Mouse (Mus musculus): ENCODE data around the gene Rgs7. TPM values are rescaled to one million over a fixed set of nuclear protein-coding genes. Genes with fewer than 3 reads are reported as not detected.

The Rgs7 gene
- 4.9 and 6.0 TPM in 2 replicates for polyA plus RNA-seq (2014; fragmentation: Nextera tagmentation; extraction: Ambion mirVana)

- H3K4me3 ChIP-seq (ENCODE audit: low read depth, low read length) = peak within 1 kb of the TSS; percentile 68
- no peaks in the 10 kb centered on the region for H3K9me3 ChIP-seq (ENCODE audit: control insufficient read depth, low read length)
- H3K9ac ChIP-seq (ENCODE audit: low read length) = peak within 1 kb of the TSS; percentile 73
- H3K4me2 ChIP-seq = peak within 1 kb of the TSS; percentile 92
- WGBS = under 1% methylated on average over 53 of the region's 82 CpGs
- H3K36me3 ChIP-seq (ENCODE audit: control insufficient read depth, insufficient read depth, low read length) = no peaks in the 10 kb centered on the region
- H3K4me1 ChIP-seq (ENCODE audit: control insufficient read depth, insufficient read depth, low read length) = peaks cover 5% of the 10 kb centered on the region; the same call in 1 of the 2 replicates
- ATAC-seq (ENCODE audit: low FRiP score) = peak; percentile 95
- DNase-seq (ENCODE audit: low spot score, missing footprints) = peak; percentile 96
- H3K27ac ChIP-seq (ENCODE audit: low read depth, low read length) = peak within 1 kb of the TSS; percentile 48; the same call in 1 of the 2 replicates
- peaks cover 2% of the 10 kb centered on the region; the same call in 1 of the 2 replicates for H3K27me3 ChIP-seq (ENCODE audit: control insufficient read depth, insufficient read depth, low read length)
Measured at GRCm38 (mm10) chr1:175491861-175492682, at the start of gene Rgs7. Rgs7 (minus strand) TSS chr1:175492500.

GRCm38 (mm10) chr1:175540700-175541099 is 48.4 kb upstream of the Rgs7 start:
- no peak for ATAC-seq (ENCODE audit: low FRiP score)
- Histone ChIP-seq H3K4me2 (no peak overlapping the region), H3K9ac (ENCODE audit: low read length) (no peak overlapping the region), H3K9me3 (ENCODE audit: control insufficient read depth, low read length) (no peaks in the 10 kb centered on the region; the same call in 1 of the 2 replicates), H3K27me3 (ENCODE audit: control insufficient read depth, insufficient read depth, low read length) (no peaks in the 10 kb centered on the region), H3K36me3 (ENCODE audit: control insufficient read depth, insufficient read depth, low read length) (no peaks in the 10 kb centered on the region), H3K4me1 (ENCODE audit: control insufficient read depth, insufficient read depth, low read length) (no peaks in the 10 kb centered on the region), H3K27ac (ENCODE audit: low read depth, low read length) (no peak overlapping the region), H3K4me3 (ENCODE audit: low read depth, low read length) (no peak overlapping the region)
- 87% methylated on average over 5 of the region's 5 CpGs for WGBS
- DNase-seq (ENCODE audit: low spot score, missing footprints) = no peak

GRCm38 (mm10) chr1:175537321-175537720 is 45.0 kb upstream of the Rgs7 start:
- Histone ChIP-seq H3K9me3 (ENCODE audit: control insufficient read depth, low read length) (no peaks in the 10 kb centered on the region), H3K27me3 (ENCODE audit: control insufficient read depth, insufficient read depth, low read length) (no peaks in the 10 kb centered on the region), H3K4me2 (no peak overlapping the region), H3K9ac (ENCODE audit: low read length) (no peak overlapping the region), H3K27ac (ENCODE audit: low read depth, low read length) (no peak overlapping the region), H3K4me3 (ENCODE audit: low read depth, low read length) (no peak overlapping the region), H3K4me1 (ENCODE audit: control insufficient read depth, insufficient read depth, low read length) (no peaks in the 10 kb centered on the region), H3K36me3 (ENCODE audit: control insufficient read depth, insufficient read depth, low read length) (no peaks in the 10 kb centered on the region)
- ATAC-seq (ENCODE audit: low FRiP score) (no peak), DNase-seq (ENCODE audit: low spot score, missing footprints) (no peak)
- 84% methylated on average over 1 of the region's 1 CpGs for WGBS

- WGBS = 72% methylated on average over 1 of the region's 1 CpGs
- H3K27me3 ChIP-seq (ENCODE audit: control insufficient read depth, insufficient read depth, low read length) = no peaks in the 10 kb centered on the region
- DNase-seq (ENCODE audit: low spot score, missing footprints) (no peak), ATAC-seq (ENCODE audit: low FRiP score) (no peak)
- H3K4me1 ChIP-seq (ENCODE audit: control insufficient read depth, insufficient read depth, low read length) = no peaks in the 10 kb centered on the region
- no peak overlapping the region for H3K9ac ChIP-seq (ENCODE audit: low read length)
- no peak overlapping the region for H3K4me2 ChIP-seq
- no peak overlapping the region for H3K27ac ChIP-seq (ENCODE audit: low read depth, low read length)
- no peaks in the 10 kb centered on the region for H3K9me3 ChIP-seq (ENCODE audit: control insufficient read depth, low read length)
- H3K4me3 ChIP-seq (ENCODE audit: low read depth, low read length) = no peak overlapping the region
- no peaks in the 10 kb centered on the region for H3K36me3 ChIP-seq (ENCODE audit: control insufficient read depth, insufficient read depth, low read length)
Measured at GRCm38 (mm10) chr1:175529858-175530257, 37.6 kb upstream of the Rgs7 start.

- DNase-seq (ENCODE audit: low spot score, missing footprints) (no peak), ATAC-seq (ENCODE audit: low FRiP score) (no peak)
- Histone ChIP-seq H3K36me3 (ENCODE audit: control insufficient read depth, insufficient read depth, low read length) (no peaks in the 10 kb centered on the region), H3K4me2 (no peak overlapping the region), H3K4me3 (ENCODE audit: low read depth, low read length) (no peak overlapping the region), H3K9ac (ENCODE audit: low read length) (no peak overlapping the region), H3K27me3 (ENCODE audit: control insufficient read depth, insufficient read depth, low read length) (no peaks in the 10 kb centered on the region), H3K27ac (ENCODE audit: low read depth, low read length) (no peak overlapping the region), H3K9me3 (ENCODE audit: control insufficient read depth, low read length) (no peaks in the 10 kb centered on the region), H3K4me1 (ENCODE audit: control insufficient read depth, insufficient read depth, low read length) (no peaks in the 10 kb centered on the region)
- 77% methylated on average over 3 of the region's 3 CpGs for WGBS
Measured at GRCm38 (mm10) chr1:175524626-175525294, 32.5 kb upstream of the Rgs7 start.

GRCm38 (mm10) chr1:175523572-175523971 is 31.3 kb upstream of the Rgs7 start:
- Histone ChIP-seq H3K9me3 (ENCODE audit: control insufficient read depth, low read length) (no peaks in the 10 kb centered on the region), H3K4me2 (no peak overlapping the region), H3K36me3 (ENCODE audit: control insufficient read depth, insufficient read depth, low read length) (no peaks in the 10 kb centered on the region), H3K9ac (ENCODE audit: low read length) (no peak overlapping the region), H3K27me3 (ENCODE audit: control insufficient read depth, insufficient read depth, low read length) (no peaks in the 10 kb centered on the region), H3K27ac (ENCODE audit: low read depth, low read length) (no peak overlapping the region), H3K4me1 (ENCODE audit: control insufficient read depth, insufficient read depth, low read length) (no peaks in the 10 kb centered on the region), H3K4me3 (ENCODE audit: low read depth, low read length) (no peak overlapping the region)
- 82% methylated on average over 2 of the region's 2 CpGs for WGBS
- no peak for ATAC-seq (ENCODE audit: low FRiP score)
- DNase-seq (ENCODE audit: low spot score, missing footprints) = no peak

GRCm38 (mm10) chr1:175514543-175514942 is 22.2 kb upstream of the Rgs7 start:
- no peak overlapping the region for H3K4me2 ChIP-seq
- H3K27ac ChIP-seq (ENCODE audit: low read depth, low read length) = no peak overlapping the region
- H3K27me3 ChIP-seq (ENCODE audit: control insufficient read depth, insufficient read depth, low read length) = no peaks in the 10 kb centered on the region
- no peak for DNase-seq (ENCODE audit: low spot score, missing footprints)
- no peaks in the 10 kb centered on the region for H3K36me3 ChIP-seq (ENCODE audit: control insufficient read depth, insufficient read depth, low read length)
- H3K4me1 ChIP-seq (ENCODE audit: control insufficient read depth, insufficient read depth, low read length) = no peaks in the 10 kb centered on the region
- WGBS = 79% methylated on average over 2 of the region's 2 CpGs
- no peak for ATAC-seq (ENCODE audit: low FRiP score)
- no peak overlapping the region for H3K9ac ChIP-seq (ENCODE audit: low read length)
- no peak overlapping the region for H3K4me3 ChIP-seq (ENCODE audit: low read depth, low read length)
- no peaks in the 10 kb centered on the region for H3K9me3 ChIP-seq (ENCODE audit: control insufficient read depth, low read length)

- no peak for DNase-seq (ENCODE audit: low spot score, missing footprints)
- no peak overlapping the region for H3K4me2 ChIP-seq
- H3K4me3 ChIP-seq (ENCODE audit: low read depth, low read length) = no peak overlapping the region
- H3K27ac ChIP-seq (ENCODE audit: low read depth, low read length) = no peak overlapping the region
- no peaks in the 10 kb centered on the region for H3K4me1 ChIP-seq (ENCODE audit: control insufficient read depth, insufficient read depth, low read length)
- H3K27me3 ChIP-seq (ENCODE audit: control insufficient read depth, insufficient read depth, low read length) = no peaks in the 10 kb centered on the region
- no peaks in the 10 kb centered on the region for H3K9me3 ChIP-seq (ENCODE audit: control insufficient read depth, low read length)
- ATAC-seq (ENCODE audit: low FRiP score) = no peak
- no peak overlapping the region for H3K9ac ChIP-seq (ENCODE audit: low read length)
- H3K36me3 ChIP-seq (ENCODE audit: control insufficient read depth, insufficient read depth, low read length) = no peaks in the 10 kb centered on the region
- 84% methylated on average over 3 of the region's 3 CpGs for WGBS
Measured at GRCm38 (mm10) chr1:175512173-175512572, 19.9 kb upstream of the Rgs7 start.

GRCm38 (mm10) chr1:175509989-175510388 is 17.7 kb upstream of the Rgs7 start:
- no peaks in the 10 kb centered on the region for H3K36me3 ChIP-seq (ENCODE audit: control insufficient read depth, insufficient read depth, low read length)
- ATAC-seq (ENCODE audit: low FRiP score) = no peak
- H3K27ac ChIP-seq (ENCODE audit: low read depth, low read length) = no peak overlapping the region
- H3K9ac ChIP-seq (ENCODE audit: low read length) = no peak overlapping the region
- H3K4me1 ChIP-seq (ENCODE audit: control insufficient read depth, insufficient read depth, low read length) = no peaks in the 10 kb centered on the region
- H3K9me3 ChIP-seq (ENCODE audit: control insufficient read depth, low read length) = no peaks in the 10 kb centered on the region
- WGBS = 72% methylated on average over 3 of the region's 3 CpGs
- H3K4me3 ChIP-seq (ENCODE audit: low read depth, low read length) = no peak overlapping the region
- H3K27me3 ChIP-seq (ENCODE audit: control insufficient read depth, insufficient read depth, low read length) = no peaks in the 10 kb centered on the region
- H3K4me2 ChIP-seq = no peak overlapping the region
- no peak for DNase-seq (ENCODE audit: low spot score, missing footprints)

Measured in midbrain, embryonic 11.5 days (tissue).